Mouse (Mus musculus) frontal cortex, postnatal 36 days (tissue): ENCODE measurements around the gene Fcgr3.

ENCODE experiments used
- DNase-seq, 2 experiments: peaks; one replicate each; pipeline ENCODE4 v3.0.0; 2022; ENCODE audit warnings: low spot score in 2 of 2

Gene Fcgr3

DNA sequence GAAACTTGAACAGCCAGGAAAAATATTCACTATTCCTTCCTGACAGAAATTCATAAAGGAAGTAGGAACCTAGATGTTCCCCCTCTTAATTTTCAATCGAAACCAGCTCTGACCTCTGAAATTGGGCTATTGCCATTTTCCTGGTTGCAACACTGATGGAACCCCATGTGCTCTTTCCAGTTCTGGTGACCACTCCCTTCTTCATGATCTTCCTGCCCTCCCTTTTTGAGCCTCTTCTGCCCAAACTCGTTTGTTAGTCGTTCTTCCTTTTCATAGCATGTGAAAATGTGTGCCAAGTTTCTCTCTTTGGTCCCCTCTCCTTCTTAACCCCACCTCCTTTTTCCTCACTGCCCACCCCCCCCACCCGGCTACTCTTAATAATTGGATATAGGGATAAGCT, 53.0 kb downstream of the Fcgr3 start:
- DNase-seq = no peak

DNA sequence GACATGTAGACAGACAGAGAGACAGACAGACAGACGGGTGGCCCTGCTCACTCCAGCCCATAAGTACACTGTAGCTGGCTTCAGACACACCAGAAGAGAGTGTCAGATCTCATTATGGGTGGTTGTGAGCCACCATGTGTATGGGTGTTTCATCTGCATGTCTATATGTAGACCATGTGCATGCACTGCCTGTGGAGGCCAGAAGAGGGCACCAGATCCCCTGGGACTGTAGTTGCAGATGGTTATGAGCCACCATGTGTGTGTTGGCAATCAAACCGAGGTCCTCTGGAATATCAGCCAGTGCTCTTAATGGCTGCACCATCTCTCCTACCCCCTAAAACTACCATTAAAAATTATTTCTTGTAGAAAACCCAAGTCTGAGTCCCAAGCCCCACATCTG, 57.8 kb downstream of the Fcgr3 start:
- no peak for DNase-seq

DNA sequence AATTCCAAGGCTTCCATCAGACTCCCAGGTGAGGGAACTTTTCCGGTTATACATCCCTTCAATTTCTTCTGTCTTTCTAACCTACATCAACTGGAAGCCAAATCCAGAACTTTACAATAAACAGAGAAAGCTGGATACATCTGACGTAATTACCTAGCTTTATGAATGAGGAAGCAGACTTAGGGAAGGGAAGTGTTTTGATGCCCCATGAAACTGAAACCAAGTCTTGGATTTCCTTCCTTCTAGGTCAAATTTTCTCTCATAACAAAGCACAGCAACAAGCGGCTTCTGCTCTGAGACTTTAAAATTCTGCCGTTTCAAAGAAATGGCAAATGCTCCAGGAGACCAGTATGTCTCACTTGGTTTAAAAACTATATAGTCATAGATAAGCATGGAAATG, 58.4 kb downstream of the Fcgr3 start:
- no peak for DNase-seq

DNA sequence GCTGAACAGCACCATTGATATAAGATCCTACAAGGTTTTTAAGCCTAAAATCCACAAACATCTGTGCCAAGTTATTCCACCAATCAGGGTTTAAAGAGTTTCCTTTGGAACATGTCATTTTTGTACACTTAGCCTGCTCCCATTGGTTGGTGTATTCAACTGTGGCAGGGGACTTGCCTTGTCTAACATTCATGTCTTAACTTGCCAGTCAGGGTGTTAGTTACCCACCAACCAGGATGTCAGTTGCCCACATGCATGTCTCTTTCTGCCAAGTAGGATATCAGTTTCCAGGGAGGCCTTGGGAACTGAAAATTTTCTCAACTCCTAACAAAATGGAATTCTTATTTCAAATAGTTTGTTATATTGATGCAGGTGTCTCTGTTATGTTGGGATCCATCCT, 59.1 kb downstream of the Fcgr3 start:
- DNase-seq = no peak

DNA sequence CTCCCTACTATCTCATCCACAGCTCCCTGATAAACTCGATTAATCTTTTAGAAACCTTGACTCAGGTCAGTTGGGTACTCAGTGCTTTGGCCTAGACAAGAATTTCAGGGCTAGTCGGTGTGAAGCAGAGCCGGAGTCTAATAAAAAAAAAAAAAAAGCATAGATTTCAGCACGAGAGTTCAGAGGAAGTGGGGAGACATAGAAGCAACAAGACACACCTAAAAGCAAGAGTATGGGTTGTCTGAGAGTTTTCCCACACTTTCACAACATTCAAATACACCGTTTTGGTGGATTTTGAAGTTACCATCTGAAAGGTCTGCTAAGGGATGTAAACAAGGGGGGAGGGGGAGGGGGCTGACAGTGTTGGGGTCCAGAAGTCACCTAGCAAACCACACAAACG, 59.7 kb downstream of the Fcgr3 start:
- no peak for DNase-seq
